Mouse (Mus musculus) MEL-GATA-1-ER (cell line): ENCODE results near the gene Neu1.
"Not testable (repeated sequence)": the region's sequence is repeated elsewhere in the genome, so short reads cannot be mapped to it uniquely, and the experiment has no call there.

Experiments used
- DNase-seq: peaks from one replicate; pipeline ENCODE4 v3.0.0-alpha.2; 2012; ENCODE audit warnings: low read depth; ENCODE audit errors: extremely low read depth

Gene Neu1

DNA sequence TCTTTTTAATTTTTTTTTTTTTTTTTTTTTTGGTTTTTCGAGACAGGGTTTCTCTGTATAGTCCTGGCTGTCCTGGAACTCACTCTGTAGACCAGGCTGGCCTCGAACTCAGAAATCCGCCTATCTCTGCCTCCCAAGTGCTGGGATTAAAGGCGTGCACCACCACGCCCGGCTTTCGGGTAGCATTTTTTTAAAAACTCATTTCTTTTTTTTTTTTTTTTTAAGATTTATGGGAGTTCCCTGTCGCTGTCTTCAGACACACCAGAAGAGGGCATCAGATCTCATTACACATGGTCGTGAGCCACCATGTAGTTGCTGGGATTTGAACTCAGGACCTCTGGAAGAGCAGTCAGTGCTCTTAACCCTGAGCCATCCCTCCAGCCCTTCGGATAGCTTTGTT is 29.1 kb upstream of the Neu1 start:
- not testable (repeated sequence) for DNase-seq

DNA sequence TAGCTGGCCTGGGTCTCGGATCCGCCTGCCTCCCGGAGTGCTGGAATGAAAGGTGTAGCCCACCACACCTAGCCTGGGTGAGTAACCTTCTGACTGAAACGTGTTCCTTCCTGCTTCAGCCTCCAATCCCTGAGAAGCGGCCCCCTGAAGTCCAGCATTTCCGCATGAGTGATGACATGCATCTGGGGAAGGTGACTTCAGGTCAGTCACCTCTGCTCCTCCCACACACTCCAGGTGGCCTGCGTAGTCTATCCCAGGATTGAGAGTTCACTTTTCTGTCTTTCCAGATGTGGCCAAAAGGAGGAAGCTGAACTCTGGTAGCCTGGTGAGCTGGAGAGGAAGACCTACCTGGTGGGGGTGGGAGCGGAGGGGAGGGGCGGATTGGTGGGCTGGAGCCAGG is 28.2 kb upstream of the Neu1 start:
- DNase-seq, result no peak

DNA sequence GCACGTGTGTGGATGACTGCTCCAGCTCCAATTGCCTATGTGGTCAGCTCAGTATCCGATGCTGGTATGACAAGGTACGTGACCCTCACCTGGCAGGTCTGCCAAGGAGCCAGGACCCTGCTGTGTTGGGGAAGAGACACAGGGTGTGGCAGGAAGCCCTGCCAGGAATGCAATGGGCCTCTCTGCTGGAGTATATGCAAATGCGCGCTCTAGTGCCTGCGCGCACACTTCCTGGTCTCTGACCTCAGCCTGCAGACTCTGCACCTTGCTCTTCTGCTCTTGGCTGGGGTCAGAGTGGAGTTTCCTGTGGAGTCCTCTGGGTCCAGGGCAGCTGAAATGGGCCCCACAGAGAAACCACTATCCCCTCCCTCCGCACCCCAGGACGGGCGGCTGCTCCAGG is 20.1 kb upstream of the Neu1 start:
- no peak for DNase-seq

DNA sequence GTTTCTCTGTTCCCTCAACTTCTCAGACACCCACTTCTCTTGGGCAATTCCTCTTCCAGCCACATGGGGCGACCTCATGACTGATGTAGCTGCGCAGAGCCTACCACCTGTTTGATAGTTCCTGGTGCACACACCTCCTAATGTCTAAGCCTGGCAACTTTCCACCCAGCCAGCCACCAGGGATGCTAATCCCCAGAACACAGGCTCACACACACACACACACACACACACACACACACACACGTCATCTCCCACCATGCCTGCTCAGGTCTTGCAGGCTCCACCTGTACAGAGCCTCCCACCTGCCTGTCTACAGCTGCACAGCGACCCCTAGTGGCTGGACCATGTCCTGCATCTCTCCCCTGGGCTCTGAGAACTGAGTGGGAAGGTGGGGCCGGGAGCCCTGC is 19.1 kb upstream of the Neu1 start:
- DNase-seq, result no peak

DNA sequence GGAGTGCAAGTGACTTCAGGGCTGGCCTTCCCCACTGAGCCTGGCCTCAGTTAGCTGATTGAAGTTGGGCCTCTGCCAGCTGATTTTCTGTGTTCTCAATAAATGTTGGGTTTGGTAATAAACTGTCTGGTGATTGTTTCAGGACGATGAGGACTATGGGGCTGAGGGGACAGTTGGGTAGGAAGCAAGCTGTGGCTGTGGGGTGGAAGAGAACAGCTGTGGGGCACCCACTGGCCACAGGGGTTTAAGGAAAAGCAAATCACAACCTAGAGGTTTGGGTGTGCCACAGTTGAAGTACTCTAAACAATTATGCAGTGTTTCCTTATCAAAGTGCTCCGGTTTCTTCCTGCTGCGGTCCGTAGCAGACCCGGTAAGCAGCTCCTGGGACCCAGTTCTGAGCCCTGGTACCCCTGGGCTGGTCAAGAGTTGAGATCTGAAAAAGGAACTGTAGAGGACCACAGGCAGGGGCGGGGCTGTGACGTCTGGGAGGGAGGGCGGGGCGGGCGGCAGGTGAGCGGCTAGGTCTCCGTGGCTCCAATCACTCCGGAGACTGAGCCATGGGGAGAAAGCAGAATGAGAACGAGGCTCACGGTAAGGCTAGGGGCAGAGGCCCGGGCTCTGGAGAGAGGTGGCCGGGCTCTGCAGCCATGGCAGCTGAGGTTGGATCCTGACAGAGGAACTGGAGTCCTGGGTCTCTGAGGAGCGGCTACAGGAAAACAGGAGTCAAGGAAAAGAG is 17.0 kb upstream of the Neu1 start, which contains the start of gene Slc44a4:
Gene Slc44a4 (plus strand): TSS at position 537 of the 736 bp plus-strand sequence.
- DNase-seq, result no peak

DNA sequence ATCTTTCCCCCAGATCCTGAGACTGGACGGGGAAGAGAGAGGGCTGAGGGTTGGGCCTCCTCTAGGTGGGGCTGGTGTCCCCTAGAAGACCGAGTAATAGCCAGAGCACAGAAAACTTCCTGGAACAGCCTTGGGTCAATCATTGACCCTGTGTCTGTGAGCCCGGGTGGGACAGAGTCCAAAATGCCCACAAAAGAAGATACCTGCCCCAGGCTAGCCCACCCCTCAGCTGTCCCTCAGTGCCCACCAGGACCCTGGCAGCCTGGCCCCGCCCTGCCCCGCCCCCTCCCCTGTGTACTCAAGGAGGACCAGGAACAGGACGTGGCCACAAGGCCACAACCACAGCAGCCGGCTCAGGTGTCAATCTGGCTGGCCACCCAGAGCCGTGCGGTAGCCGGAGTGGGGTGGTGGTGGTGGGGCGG is 15.6 kb upstream of the Neu1 start:
- no peak for DNase-seq

DNA sequence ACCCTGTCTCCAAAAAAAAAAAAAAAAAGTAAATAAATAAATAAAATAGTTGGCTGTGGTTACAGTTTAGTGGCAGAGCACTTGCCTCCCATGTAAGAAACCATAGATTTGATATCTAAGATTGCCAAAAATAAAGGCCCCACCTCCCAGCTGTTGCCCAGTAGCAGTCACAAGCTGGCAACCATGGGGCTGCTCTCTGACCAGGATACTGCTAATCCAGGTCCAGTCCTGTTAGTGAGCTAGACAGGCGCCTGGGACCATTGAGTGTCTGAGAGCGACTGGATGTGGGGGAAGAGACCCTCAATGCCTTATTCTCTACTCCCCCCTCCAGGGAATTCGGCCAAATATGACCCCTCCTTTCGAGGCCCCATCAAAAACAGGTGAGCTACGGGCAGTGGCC is 14.7 kb upstream of the Neu1 start:
- DNase-seq, result no peak

DNA sequence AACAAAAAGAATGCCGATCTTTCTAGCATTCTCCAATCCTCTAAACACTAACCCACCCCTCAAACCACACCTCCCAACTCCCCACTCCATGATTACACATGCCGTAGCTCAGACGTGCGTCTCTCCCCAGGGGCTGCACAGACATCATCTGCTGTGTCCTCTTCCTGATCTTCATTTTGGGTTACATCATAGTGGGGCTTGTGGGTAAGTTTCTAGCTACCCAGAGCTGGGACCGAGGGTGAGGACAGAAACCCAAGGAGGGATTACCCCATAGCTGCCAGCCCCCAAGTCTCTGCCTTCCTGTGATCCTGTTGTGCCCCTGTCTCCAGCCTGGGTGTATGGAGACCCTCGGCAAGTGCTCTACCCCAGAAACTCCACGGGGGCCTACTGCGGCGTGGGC is 13.9 kb upstream of the Neu1 start:
- DNase-seq, result no peak

DNA sequence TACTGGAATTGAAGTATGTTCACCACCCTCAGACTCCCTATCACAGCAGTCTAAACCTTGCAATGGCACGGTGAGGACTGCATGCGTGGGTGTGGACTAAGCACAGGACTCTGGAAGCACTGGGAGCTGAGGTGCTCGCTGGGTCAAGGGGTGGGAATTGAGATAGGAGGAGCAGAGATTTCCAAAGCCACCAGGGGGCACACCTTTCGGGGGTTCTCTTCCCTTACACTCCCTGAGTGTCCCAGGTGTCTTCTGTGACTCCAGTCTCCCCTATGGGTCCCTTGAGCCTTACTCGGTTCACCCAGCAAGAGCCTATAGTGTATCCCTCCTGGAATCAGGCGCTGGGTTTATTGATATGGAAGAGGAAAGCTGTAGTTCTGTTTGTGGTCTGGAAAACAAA is 8.1 kb upstream of the Neu1 start:
- DNase-seq, result no peak

DNA sequence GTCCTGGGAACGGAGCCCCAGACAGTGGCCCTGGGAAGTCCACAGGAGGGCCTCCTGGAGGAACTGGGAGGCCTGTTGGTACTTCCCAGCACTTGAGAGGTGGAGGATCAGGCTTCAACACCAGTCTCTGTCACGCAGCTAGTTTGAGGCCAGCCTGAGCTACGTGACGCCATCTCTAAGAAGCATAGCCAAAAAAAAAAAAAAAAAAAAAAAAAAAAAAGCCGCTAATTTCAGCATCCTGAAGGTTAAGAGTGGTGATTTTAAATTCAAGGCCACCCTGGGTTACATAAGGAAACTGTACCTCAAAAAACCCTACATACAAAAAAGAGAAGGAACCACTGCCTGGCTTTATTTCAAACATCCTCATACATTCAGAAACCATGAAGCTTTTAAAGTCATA is 6.8 kb upstream of the Neu1 start:
- no peak for DNase-seq

DNA sequence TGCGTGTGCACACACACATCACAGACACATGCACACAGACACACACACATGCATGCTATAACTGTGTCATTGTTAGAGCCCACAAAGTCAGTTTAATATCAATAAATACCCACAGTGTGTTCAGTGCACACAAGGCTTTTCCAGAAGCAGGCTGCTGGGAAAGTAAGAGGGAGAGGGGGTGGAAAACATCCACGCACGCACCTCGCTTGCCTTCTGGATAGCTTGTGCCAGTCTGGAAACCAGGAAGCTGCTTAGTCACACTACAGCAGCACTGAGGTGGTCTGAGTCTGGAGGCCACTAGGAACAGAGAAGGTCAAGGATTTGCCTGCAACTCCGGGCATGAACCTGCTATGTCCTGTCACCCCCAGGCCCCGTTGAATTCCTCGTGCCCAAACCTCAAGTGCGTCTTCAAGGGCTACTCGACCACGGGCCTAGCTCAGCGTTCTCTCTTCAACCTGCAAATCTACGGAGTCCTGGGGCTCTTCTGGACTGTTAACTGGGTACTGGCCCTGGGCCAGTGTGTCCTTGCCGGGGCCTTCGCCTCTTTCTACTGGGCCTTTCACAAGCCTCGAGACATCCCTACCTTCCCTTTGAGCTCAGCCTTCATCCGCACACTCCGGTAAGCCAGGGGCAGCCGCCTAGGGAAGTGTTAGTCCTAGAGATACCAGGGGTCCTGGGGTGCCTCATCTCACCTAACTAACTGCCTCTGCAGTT is 3.6 kb upstream of the Neu1 start:
- no peak for DNase-seq

DNA sequence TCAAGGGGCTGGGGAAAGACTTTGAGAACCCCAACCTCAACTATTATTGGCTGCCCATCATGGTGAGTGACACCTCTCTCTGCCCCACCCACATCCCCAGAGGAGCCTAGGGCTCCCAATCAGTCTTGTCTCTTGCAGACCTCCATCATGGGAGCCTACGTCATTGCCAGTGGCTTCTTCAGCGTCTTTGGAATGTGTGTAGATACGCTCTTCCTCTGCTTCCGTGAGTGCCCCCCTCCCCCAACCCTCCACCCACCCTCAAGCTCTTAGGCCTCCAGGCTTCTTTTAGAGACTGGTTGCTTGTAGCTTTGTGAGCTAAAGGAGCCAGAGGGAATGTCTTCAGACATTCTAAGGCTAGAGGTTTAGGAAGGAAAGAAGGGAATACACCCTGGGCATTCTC is 2.2 kb upstream of the Neu1 start:
- DNase-seq, result no peak

DNA sequence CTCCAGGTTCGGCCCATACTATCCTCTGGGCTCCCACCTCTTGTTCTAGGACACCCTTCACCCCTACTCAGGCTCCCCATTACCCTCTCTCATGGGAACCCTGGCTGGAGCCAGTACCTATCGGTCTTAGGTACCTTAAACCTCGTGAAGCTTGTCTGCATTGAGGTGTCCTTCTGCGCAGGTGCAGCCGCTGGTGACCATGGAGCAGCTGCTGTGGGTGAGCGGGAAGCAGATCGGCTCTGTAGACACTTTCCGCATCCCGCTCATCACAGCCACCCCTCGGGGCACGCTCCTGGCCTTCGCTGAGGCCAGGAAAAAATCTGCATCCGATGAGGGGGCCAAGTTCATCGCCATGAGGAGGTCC is 664 bp downstream of the Neu1 start:
- DNase-seq, result no peak

DNA sequence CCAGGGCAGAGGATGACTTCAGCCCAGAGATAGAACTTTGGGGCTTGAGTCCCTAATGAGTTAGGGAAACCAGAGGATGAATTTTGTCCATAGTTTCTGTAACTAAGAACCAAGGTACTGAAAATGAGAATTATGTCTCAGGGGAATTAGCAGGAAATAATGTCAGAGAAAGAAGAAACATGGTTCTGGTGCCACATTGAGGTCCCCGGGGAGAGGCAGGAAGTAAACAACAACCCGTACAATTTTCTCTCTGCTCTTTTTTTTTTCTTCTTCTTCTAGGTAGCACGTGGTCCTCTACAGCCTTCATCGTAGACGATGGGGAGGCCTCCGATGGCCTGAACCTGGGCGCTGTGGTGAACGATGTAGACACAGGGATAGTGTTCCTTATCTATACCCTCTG is 1.2 kb downstream of the Neu1 start:
- DNase-seq, result no peak

DNA sequence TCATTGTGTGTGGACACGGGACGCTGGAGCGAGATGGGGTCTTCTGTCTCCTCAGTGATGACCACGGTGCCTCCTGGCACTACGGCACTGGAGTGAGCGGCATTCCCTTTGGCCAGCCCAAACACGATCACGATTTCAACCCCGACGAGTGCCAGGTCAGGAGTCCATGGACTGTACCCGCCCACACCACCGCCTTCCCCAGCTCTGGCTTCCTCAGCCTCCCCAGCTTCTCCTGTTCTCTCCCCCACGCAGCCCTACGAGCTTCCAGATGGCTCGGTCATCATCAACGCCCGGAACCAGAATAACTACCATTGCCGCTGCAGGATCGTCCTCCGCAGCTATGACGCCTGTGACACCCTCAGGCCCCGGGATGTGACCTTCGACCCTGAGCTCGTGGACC is 3.0 kb downstream of the Neu1 start:
- DNase-seq, result no peak

DNA sequence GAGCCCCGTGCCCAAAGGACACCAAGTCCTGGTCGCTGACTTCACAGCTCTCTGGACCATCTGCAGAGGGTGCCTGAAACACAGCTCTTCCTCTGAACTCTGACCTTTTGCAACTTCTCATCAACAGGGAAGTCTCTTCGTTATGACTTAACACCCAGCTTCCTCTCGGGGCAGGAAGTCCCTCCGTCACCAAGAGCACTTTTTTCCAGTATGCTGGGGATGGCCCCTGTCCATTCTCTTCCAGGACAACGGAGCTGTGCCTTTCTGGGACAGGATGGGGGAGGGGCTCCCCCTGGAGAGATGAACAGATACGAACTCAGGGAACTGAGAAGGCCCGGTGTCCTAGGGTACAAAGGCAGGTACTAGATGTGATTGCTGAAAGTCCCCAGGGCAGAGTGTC is 3.8 kb downstream of the Neu1 start:
- DNase-seq, result no peak

DNA sequence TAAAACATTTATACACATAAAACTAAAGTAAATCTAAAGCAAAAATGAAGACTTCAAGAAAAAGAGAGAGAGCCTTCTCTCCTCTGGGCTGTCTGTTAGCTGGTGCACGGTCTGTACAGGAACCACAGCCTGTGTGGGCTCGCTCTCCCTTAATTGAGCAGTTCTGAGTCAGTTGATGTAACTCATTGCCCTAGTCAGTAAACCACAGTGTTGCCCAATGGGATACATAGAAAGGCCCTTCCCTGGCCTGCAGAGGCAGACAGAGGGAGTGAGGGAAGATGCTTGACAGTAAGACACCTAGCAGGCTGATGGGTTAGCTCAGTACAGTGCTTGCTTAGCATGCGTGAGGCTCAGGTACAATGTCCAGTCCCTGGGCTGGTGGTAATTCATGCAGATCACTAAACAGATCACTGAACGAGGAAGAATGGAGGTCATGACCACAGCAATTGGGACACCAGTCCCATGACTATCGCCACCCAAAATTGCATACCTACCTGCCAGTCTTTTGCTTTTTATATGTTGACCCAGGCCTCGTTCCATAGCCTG is 7.0 kb downstream of the Neu1 start:
- DNase-seq, result no peak

DNA sequence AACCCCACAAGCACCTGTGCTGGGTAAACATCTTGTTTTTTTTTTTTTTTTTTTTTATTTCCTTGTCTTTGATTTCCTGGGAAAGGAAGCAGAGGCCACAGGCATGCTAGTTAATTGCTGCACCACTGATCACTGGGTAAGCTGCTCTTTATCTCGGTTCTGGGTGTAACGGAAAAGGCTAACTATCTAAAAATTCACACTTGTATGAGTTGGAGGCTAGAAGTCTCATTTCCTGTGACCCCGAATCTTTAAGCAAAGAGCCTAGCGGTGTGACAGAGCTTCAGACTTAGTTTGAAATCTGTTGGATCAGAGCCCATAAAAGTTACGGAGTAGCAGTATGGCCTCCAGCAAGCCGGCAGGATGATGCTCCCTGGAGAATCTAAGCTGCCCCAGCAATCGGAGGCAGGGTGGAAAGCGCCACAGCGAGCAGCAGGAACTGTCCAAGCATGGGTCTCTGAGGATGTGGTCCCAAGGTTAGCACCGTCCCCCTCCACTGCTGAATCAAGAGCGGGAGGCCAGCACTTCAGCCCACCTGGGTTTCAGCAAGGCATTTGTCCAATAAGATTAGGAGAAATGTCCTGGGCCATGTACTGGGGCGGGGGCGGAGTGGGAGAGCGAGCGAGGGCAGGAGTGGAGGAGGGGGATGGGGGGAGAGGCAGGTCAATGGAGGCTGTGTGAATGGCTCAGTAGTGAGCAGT is 10.4 kb downstream of the Neu1 start:
- peak; percentile 66 for DNase-seq

DNA sequence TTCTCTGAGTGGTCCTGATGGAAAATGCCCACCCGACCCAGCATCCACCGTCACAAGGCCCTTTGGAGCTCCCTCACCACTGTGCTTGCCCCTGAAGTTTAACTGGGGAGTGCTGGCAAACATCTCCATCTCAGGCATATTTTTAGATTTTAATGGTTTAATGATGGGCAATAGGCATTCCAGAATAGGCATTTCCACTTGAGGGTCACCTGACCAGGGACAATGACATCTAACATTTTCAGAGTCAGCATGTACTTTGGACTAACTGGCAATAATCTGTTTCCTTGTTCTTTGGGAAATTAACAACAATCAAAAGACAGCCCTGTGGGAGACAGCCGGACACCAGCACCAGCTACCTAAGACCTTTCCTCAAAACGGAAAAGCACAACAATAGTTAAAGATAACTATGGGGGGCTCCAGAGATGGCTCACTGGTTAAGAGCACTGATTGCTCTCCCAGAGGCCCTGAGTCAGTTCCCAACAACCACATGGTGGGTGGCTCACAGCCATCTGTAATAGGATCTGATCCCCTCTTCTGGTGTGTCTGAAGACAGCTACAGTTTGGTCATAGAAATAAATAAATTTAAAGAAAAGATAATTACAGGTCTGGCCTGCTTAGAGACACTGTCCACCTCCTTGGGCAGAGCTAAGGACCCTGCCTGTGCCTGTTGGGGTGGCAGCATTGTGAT is 12.2 kb downstream of the Neu1 start:
- DNase-seq, result no peak

DNA sequence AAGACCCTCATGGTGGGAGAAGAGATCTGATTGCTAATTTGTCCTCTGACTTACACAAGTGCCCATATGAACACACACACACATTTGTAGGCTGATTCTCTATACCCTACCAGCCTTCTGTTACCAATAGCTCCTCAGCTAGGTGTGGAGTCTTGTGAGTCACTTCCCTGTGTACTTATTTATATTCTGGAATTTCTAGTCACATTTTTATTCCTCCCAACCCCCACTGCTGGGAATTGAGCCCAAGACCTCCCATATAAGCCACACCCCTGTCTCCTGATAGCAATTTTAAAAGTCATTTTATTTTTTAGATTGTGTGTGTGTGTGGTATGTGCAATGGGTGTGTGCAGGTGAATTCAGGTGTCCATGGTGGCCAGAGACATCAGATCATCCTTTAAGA is 13.3 kb downstream of the Neu1 start:
- no peak for DNase-seq

DNA sequence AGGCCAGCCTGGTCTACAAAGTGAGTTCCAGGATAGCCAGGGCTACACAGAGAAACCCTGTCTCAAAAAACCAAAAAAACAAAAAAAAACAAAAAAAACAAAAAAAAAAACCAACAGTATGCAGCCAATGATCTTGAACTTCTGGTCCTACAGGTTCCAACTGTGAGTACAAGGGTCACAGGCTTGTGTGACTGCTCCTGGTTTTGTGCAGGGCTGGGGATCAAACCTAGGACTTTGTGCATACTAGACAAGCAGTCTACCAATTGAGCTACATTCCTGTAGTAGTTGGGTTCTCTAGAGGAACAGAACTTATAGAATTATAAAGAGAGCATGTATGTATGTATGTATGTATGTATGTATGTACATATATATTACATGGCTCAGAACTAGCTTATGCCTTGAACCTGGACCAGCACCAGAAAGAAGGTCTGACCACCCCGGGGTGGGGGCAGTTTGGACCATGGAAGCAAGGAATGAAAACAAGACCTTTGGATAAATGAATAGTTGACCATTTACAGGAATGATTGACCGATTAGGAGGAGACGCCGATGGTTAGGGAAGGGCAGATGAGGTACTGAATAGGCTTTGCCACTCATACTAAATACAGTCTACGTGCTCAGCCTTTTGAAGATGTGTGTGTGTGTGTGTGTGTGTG is 15.6 kb downstream of the Neu1 start:
- no peak for DNase-seq
